Mouse (Mus musculus) liver, embryonic 16.5 days (tissue): ENCODE results near the gene Pth2r. TPM values are rescaled to one million over a fixed set of nuclear protein-coding genes. Genes with fewer than 3 reads are reported as not detected.

ENCODE experiments used
- ATAC-seq: fragments of 200-750 bp; cut with Nextera tagmentation; 2 replicates; pipeline ENCODE4 v1.8.0; 2017; ENCODE audit warnings: low read depth, mild to moderate bottlenecking, moderate number of reproducible peaks, moderate library complexity
- H3K27ac ChIP-seq: fragments of 300-500 bp; sonication (generic); 2 replicates; pipeline ENCODE4 v1.5.1; 2014; ENCODE audit warnings: mild to moderate bottlenecking, low read length
- H3K27me3 ChIP-seq: fragments of 300-500 bp; sonication (generic); 2 replicates; pipeline ENCODE4 v1.6.1; 2014; ENCODE audit warnings: low read depth, low read length, mixed read lengths; ENCODE audit not compliant: control insufficient read depth, insufficient read depth
- H3K36me3 ChIP-seq: fragments of 300-500 bp; sonication (generic); 2 replicates; pipeline ENCODE4 v1.6.1; 2014; ENCODE audit warnings: mild to moderate bottlenecking; ENCODE audit not compliant: control insufficient read depth, insufficient read depth
- H3K4me1 ChIP-seq: fragments of 300-500 bp; sonication (generic); 2 replicates; pipeline ENCODE4 v1.6.1; 2014; ENCODE audit warnings: low read depth, low read length, mixed read lengths; ENCODE audit not compliant: control insufficient read depth
- H3K4me2 ChIP-seq: fragments of 300-500 bp; sonication (generic); 2 replicates; pipeline ENCODE4 v1.6.1; 2014; ENCODE audit warnings: low read depth, low read length, mixed read lengths
- H3K4me3 ChIP-seq: fragments of 300-500 bp; sonication (generic); 2 replicates; pipeline ENCODE4 v1.5.1; 2014; ENCODE audit warnings: low read depth, mild to moderate bottlenecking, low read length
- H3K9ac ChIP-seq: fragments of 300-500 bp; sonication (generic); 2 replicates; pipeline ENCODE4 v1.6.1; 2014; ENCODE audit warnings: low read depth, low read length
- H3K9me3 ChIP-seq: fragments of 300-500 bp; sonication (generic); replicated peaks from 2 replicates; pipeline ENCODE4 v1.6.1; 2016; ENCODE audit warnings: low read length; ENCODE audit not compliant: control insufficient read depth
- WGBS: fragments of 180-500 bp; shearing (Covaris S2); extraction: QIAGEN DNeasy Blood & Tissue Kit; methylation state at CpG from one replicate; pipeline ENCODE4 v1.1.7; 2014; ENCODE audit not compliant: insufficient replicate concordance; 5-methylcytosine and 5-hydroxymethylcytosine counted together
- polyA plus RNA-seq: library from polyadenylated mRNA; unstranded; fragments of >200 nt; fragmentation: Nextera tagmentation; extraction: Ambion mirVana; gene quantifications from 2 replicates; pipeline ENCODE4 v1.2.1, GENCODE M21; 2015

Gene Pth2r
- not detected in 2 replicates for polyA plus RNA-seq

- Histone ChIP-seq H3K9ac (no peak within 1 kb of the TSS), H3K9me3 (no peaks in the 10 kb centered on the region), H3K4me1 (no peaks in the 10 kb centered on the region), H3K4me3 (no peak within 1 kb of the TSS), H3K36me3 (no peaks in the 10 kb centered on the region), H3K27ac (no peak within 1 kb of the TSS), H3K4me2 (no peak within 1 kb of the TSS), H3K27me3 (no peaks in the 10 kb centered on the region)
- ATAC-seq, result no peak
- 67% methylated on average over 6 of the region's 6 CpGs for WGBS
Observed at GRCm38 (mm10) chr1:65281756-65282155, at the start of gene Pth2r. Pth2r (plus strand) TSS chr1:65282056.

GRCm38 (mm10) chr1:65237712-65238111, 44.1 kb upstream of the Pth2r start:
- Histone ChIP-seq H3K27me3 (no peaks in the 10 kb centered on the region), H3K9me3 (no peaks in the 10 kb centered on the region), H3K4me2 (no peak overlapping the region), H3K36me3 (peaks cover 9% of the 10 kb centered on the region), H3K4me1 (no peaks in the 10 kb centered on the region), H3K4me3 (no peak overlapping the region), H3K27ac (no peak overlapping the region), H3K9ac (no peak overlapping the region)
- 42% methylated on average over 3 of the region's 3 CpGs for WGBS
- no peak for ATAC-seq

- WGBS, result 79% methylated on average over 1 of the region's 1 CpGs
Observed at GRCm38 (mm10) chr1:65245637-65246036, 36.2 kb upstream of the Pth2r start.

GRCm38 (mm10) chr1:65280461-65280860, 1.4 kb upstream of the Pth2r start:
- ATAC-seq, result no peak
- Histone ChIP-seq H3K36me3 (no peaks in the 10 kb centered on the region), H3K9me3 (no peaks in the 10 kb centered on the region), H3K4me1 (no peaks in the 10 kb centered on the region), H3K4me2 (no peak overlapping the region), H3K27me3 (no peaks in the 10 kb centered on the region), H3K9ac (no peak overlapping the region), H3K4me3 (no peak overlapping the region), H3K27ac (no peak overlapping the region)
- 77% methylated on average over 3 of the region's 3 CpGs for WGBS

More at GRCm38 (mm10) chr1:65245637-65246036, 36.2 kb upstream of the Pth2r start:
- no peaks in the 10 kb centered on the region for H3K4me1 ChIP-seq
- no peak overlapping the region for H3K4me3 ChIP-seq
- H3K27me3 ChIP-seq, result no peaks in the 10 kb centered on the region
- ATAC-seq, result no peak
- no peak overlapping the region for H3K4me2 ChIP-seq
- no peak overlapping the region for H3K9ac ChIP-seq
- H3K9me3 ChIP-seq, result no peaks in the 10 kb centered on the region
- no peak overlapping the region for H3K27ac ChIP-seq
- peaks cover 2% of the 10 kb centered on the region; the same call in 1 of the 2 replicates for H3K36me3 ChIP-seq

- H3K36me3 ChIP-seq, result no peaks in the 10 kb centered on the region
- no peak overlapping the region for H3K27ac ChIP-seq
- WGBS, result 9% methylated on average over 6 of the region's 6 CpGs
- ATAC-seq, result no peak
- no peak overlapping the region for H3K4me2 ChIP-seq
- H3K9me3 ChIP-seq, result no peaks in the 10 kb centered on the region
- H3K4me1 ChIP-seq, result no peaks in the 10 kb centered on the region
- H3K9ac ChIP-seq, result no peak overlapping the region
- H3K27me3 ChIP-seq, result no peaks in the 10 kb centered on the region
- no peak overlapping the region for H3K4me3 ChIP-seq
Observed at GRCm38 (mm10) chr1:65282766-65283165, 910 bp downstream of the Pth2r start.

GRCm38 (mm10) chr1:65308476-65308875, 26.6 kb downstream of the Pth2r start:
- Histone ChIP-seq H3K27me3 (peaks cover 10% of the 10 kb centered on the region), H3K27ac (no peak overlapping the region), H3K9me3 (no peaks in the 10 kb centered on the region), H3K4me1 (no peaks in the 10 kb centered on the region), H3K4me3 (no peak overlapping the region), H3K4me2 (no peak overlapping the region), H3K36me3 (no peaks in the 10 kb centered on the region), H3K9ac (no peak overlapping the region)
- 65% methylated on average over 3 of the region's 3 CpGs for WGBS
- ATAC-seq, result no peak

GRCm38 (mm10) chr1:65311214-65311933, 29.5 kb downstream of the Pth2r start:
- H3K9ac ChIP-seq, result no peak overlapping the region
- ATAC-seq, result no peak
- H3K9me3 ChIP-seq, result no peaks in the 10 kb centered on the region
- H3K4me3 ChIP-seq, result no peak overlapping the region
- no peaks in the 10 kb centered on the region for H3K36me3 ChIP-seq
- H3K4me2 ChIP-seq, result no peak overlapping the region
- WGBS, result 3% methylated on average over 29 of the region's 29 CpGs
- H3K27ac ChIP-seq, result no peak overlapping the region
- no peaks in the 10 kb centered on the region for H3K4me1 ChIP-seq
- peaks cover 10% of the 10 kb centered on the region for H3K27me3 ChIP-seq

GRCm38 (mm10) chr1:65312118-65312517, 30.3 kb downstream of the Pth2r start:
- Histone ChIP-seq H3K27me3 (peaks cover 10% of the 10 kb centered on the region), H3K9me3 (no peaks in the 10 kb centered on the region), H3K9ac (no peak overlapping the region), H3K4me3 (no peak overlapping the region), H3K36me3 (no peaks in the 10 kb centered on the region), H3K4me2 (no peak overlapping the region), H3K27ac (no peak overlapping the region), H3K4me1 (no peaks in the 10 kb centered on the region)
- ATAC-seq, result no peak
- WGBS, result 9% methylated on average over 7 of the region's 7 CpGs

- Histone ChIP-seq H3K27ac (no peak overlapping the region), H3K27me3 (peaks cover 10% of the 10 kb centered on the region), H3K9me3 (no peaks in the 10 kb centered on the region), H3K4me2 (no peak overlapping the region), H3K9ac (no peak overlapping the region), H3K36me3 (no peaks in the 10 kb centered on the region), H3K4me3 (no peak overlapping the region), H3K4me1 (no peaks in the 10 kb centered on the region)
- no peak for ATAC-seq
- 41% methylated on average over 2 of the region's 2 CpGs for WGBS
Observed at GRCm38 (mm10) chr1:65312896-65313295, 31.0 kb downstream of the Pth2r start.
